Mouse (Mus musculus) CH12.LX (cell line): ENCODE measurements around the gene Atp1b3. TPM values are rescaled to one million over a fixed set of nuclear protein-coding genes. Genes with fewer than 3 reads are reported as not detected.
A peak's percentile ranks its signal among the peaks of the same experiment; 100 is the strongest.

Experiments
- DNase-seq: peaks from one replicate; pipeline ENCODE4 v3.0.0-alpha.2; 2013; ENCODE audit errors: extremely low read depth
- H3K27ac ChIP-seq: 2 replicates; pipeline ENCODE4 v1.5.1; 2012; ENCODE audit warnings: low read depth, mild to moderate bottlenecking, control low read depth, moderate library complexity; ENCODE audit not compliant: insufficient read depth
- H3K27me3 ChIP-seq: replicated peaks from 2 replicates; pipeline ENCODE3; 2012; ENCODE audit warnings: inconsistent platforms
- H3K36me3 ChIP-seq, 2 experiments: replicated peaks in 1 of 2; 2 replicates each; pipeline versions ENCODE3 to v1.6.1; 2012; ENCODE audit warnings: inconsistent platforms in 1 of 2, low read length in 1 of 2, mild to moderate bottlenecking in 1 of 2, mixed read lengths in 1 of 2, moderate library complexity in 1 of 2; ENCODE audit not compliant: control insufficient read depth in 1 of 2, insufficient read depth in 1 of 2
- H3K4me1 ChIP-seq, 2 experiments: 2 replicates each; pipeline ENCODE4 v1.6.1; 2012; ENCODE audit warnings: inconsistent platforms in 1 of 2, moderate library complexity in 1 of 2; ENCODE audit not compliant: insufficient read depth in 2 of 2, control insufficient read depth in 1 of 2
- H3K4me2 ChIP-seq: 2 replicates; pipeline ENCODE4 v1.6.1; 2012; ENCODE audit warnings: low read depth, mild to moderate bottlenecking, control low read depth; ENCODE audit not compliant: poor library complexity, insufficient read depth, severe bottlenecking
- H3K4me3 ChIP-seq, 3 experiments: fragments of 150-350 bp in 1 of 3; sonication (generic) in 1 of 3; replicated peaks in 1 of 3; 2 replicates each; pipeline versions ENCODE3 to v1.5.1; 2011 to 2012; ENCODE audit warnings: low read depth in 2 of 3, low read length in 2 of 3, mild to moderate bottlenecking in 2 of 3, moderate library complexity in 2 of 3, control low read depth in 1 of 3, improper control_type of control experiment in 1 of 3, inconsistent platforms in 1 of 3, mixed read lengths in 1 of 3; ENCODE audit not compliant: poor library complexity in 1 of 3
- H3K79me2 ChIP-seq: replicated peaks from 2 replicates; pipeline ENCODE4 v1.6.1; 2012; ENCODE audit warnings: mild to moderate bottlenecking, moderate library complexity; ENCODE audit not compliant: control insufficient read depth, poor library complexity, insufficient read depth, severe bottlenecking; ENCODE audit errors: extremely low read depth
- H3K9ac ChIP-seq: 2 replicates; pipeline ENCODE4 v1.6.1; 2012; ENCODE audit warnings: low read depth, mild to moderate bottlenecking, control low read depth, moderate library complexity; ENCODE audit not compliant: insufficient read depth
- H3K9me3 ChIP-seq: replicated peaks from 2 replicates; pipeline ENCODE3; 2012; ENCODE audit warnings: low read length, inconsistent platforms, mixed read lengths
- BHLHE40 ChIP-seq: IDR thresholded peaks from 2 replicates; pipeline ENCODE4 v1.6.1; 2011; ENCODE audit warnings: mild to moderate bottlenecking, low read depth, low read length, improper control_type of control experiment
- CHD1 ChIP-seq: IDR thresholded peaks from 2 replicates; pipeline ENCODE4 v1.6.1; 2012; ENCODE audit warnings: low read depth, low read length, improper control_type of control experiment, inconsistent platforms
- CHD2 ChIP-seq: IDR thresholded peaks from 2 replicates; pipeline ENCODE4 v1.6.1; 2011; ENCODE audit warnings: low read length, improper control_type of control experiment
- CTCF ChIP-seq, 2 experiments: IDR thresholded peaks in 1 of 2; conservative IDR thresholded peaks in 1 of 2; 2 replicates each; pipeline ENCODE4 v1.5.1; 2011 to 2012; ENCODE audit warnings: low read depth in 2 of 2, low read length in 2 of 2, improper control_type of control experiment in 1 of 2, inconsistent platforms in 1 of 2, mild to moderate bottlenecking in 1 of 2, moderate library complexity in 1 of 2
- E2F4 ChIP-seq: IDR thresholded peaks from 2 replicates; pipeline ENCODE4 v1.6.1; 2011; ENCODE audit warnings: low read depth, low read length, improper control_type of control experiment; ENCODE audit not compliant: insufficient replicate concordance
- ELF1 ChIP-seq: IDR thresholded peaks from 2 replicates; pipeline ENCODE4 v1.6.1; 2014; ENCODE audit warnings: low read depth, mild to moderate bottlenecking, inconsistent platforms, low read length, improper control_type of control experiment
- EP300 ChIP-seq: IDR thresholded peaks from 2 replicates; pipeline ENCODE4 v1.6.1; 2011; ENCODE audit warnings: low read length, improper control_type of control experiment
- ETS1 ChIP-seq: conservative IDR thresholded peaks from 2 replicates; pipeline ENCODE4 v1.6.1; 2012; ENCODE audit warnings: low read depth, mild to moderate bottlenecking, inconsistent platforms, low read length, improper control_type of control experiment, moderate library complexity
- GABPA ChIP-seq: IDR thresholded peaks from 2 replicates; pipeline ENCODE4 v1.6.1; 2012; ENCODE audit warnings: low read depth, low read length, improper control_type of control experiment, inconsistent platforms; ENCODE audit not compliant: insufficient replicate concordance
- JUN ChIP-seq: IDR thresholded peaks from 2 replicates; pipeline ENCODE4 v1.6.1; 2011; ENCODE audit warnings: low read depth, mild to moderate bottlenecking, low read length, improper control_type of control experiment, moderate library complexity; ENCODE audit not compliant: insufficient read depth
- KAT2A ChIP-seq: IDR thresholded peaks from 2 replicates; pipeline ENCODE4 v1.6.1; 2012; ENCODE audit warnings: low read length, improper control_type of control experiment, inconsistent platforms; ENCODE audit not compliant: insufficient replicate concordance
- MAX ChIP-seq: IDR thresholded peaks from 2 replicates; pipeline ENCODE4 v1.6.1; 2011; ENCODE audit warnings: low read length, improper control_type of control experiment
- MAZ ChIP-seq: IDR thresholded peaks from 2 replicates; pipeline ENCODE4 v1.6.1; 2012; ENCODE audit warnings: low read depth, mild to moderate bottlenecking, inconsistent platforms, low read length, improper control_type of control experiment, moderate library complexity
- MEF2A ChIP-seq: IDR thresholded peaks from 2 replicates; pipeline ENCODE4 v1.6.1; 2014; ENCODE audit warnings: low read depth, mild to moderate bottlenecking, inconsistent platforms, low read length, improper control_type of control experiment, borderline replicate concordance
- MXI1 ChIP-seq: IDR thresholded peaks from 2 replicates; pipeline ENCODE4 v1.6.1; 2011; ENCODE audit warnings: mild to moderate bottlenecking, low read depth, low read length, improper control_type of control experiment
- MYC ChIP-seq: IDR thresholded peaks from 2 replicates; pipeline ENCODE4 v1.6.1; 2011; ENCODE audit warnings: low read depth, mild to moderate bottlenecking, improper control_type of control experiment, low read length
- NRF1 ChIP-seq: IDR thresholded peaks from 2 replicates; pipeline ENCODE4 v1.6.1; 2014; ENCODE audit warnings: low read depth, mild to moderate bottlenecking, inconsistent platforms, low read length, improper control_type of control experiment, moderate library complexity
- POLR2A ChIP-seq: IDR thresholded peaks from 2 replicates; pipeline ENCODE4 v1.6.1; 2011; ENCODE audit warnings: low read depth, mild to moderate bottlenecking, improper control_type of control experiment, low read length
- POLR2AphosphoS2 ChIP-seq: IDR thresholded peaks from 2 replicates; pipeline ENCODE4 v1.6.1; 2011; ENCODE audit warnings: low read depth, low read length, improper control_type of control experiment
- RAD21 ChIP-seq: IDR thresholded peaks from 2 replicates; pipeline ENCODE4 v1.6.1; 2011; ENCODE audit warnings: low read depth, mild to moderate bottlenecking, low read length, improper control_type of control experiment, moderate library complexity
- RCOR1 ChIP-seq: conservative IDR thresholded peaks from 2 replicates; pipeline ENCODE4 v1.6.1; 2012; ENCODE audit warnings: low read depth, mild to moderate bottlenecking, inconsistent platforms, low read length, improper control_type of control experiment
- SIN3A ChIP-seq: IDR thresholded peaks from 2 replicates; pipeline ENCODE4 v1.6.1; 2012; ENCODE audit warnings: low read length, improper control_type of control experiment, inconsistent platforms
- TBP ChIP-seq: conservative IDR thresholded peaks from 2 replicates; pipeline ENCODE4 v1.6.1; 2011; ENCODE audit warnings: low read depth, low read length, improper control_type of control experiment
- TCF12 ChIP-seq: IDR thresholded peaks from 2 replicates; pipeline ENCODE4 v1.6.1; 2014; ENCODE audit warnings: low read depth, mild to moderate bottlenecking, inconsistent platforms, low read length, improper control_type of control experiment
- UBTF ChIP-seq: IDR thresholded peaks from 2 replicates; pipeline ENCODE4 v1.6.1; 2012; ENCODE audit warnings: low read depth, mild to moderate bottlenecking, inconsistent platforms, low read length, improper control_type of control experiment, moderate library complexity
- USF1 ChIP-seq: IDR thresholded peaks from 2 replicates; pipeline ENCODE4 v1.6.1; 2014; ENCODE audit warnings: low read depth, mild to moderate bottlenecking, inconsistent platforms, low read length, improper control_type of control experiment
- ZC3H11A ChIP-seq: IDR thresholded peaks from 2 replicates; pipeline ENCODE4 v1.6.1; 2012; ENCODE audit warnings: low read depth, mild to moderate bottlenecking, inconsistent platforms, low read length, improper control_type of control experiment
- ZKSCAN1 ChIP-seq: IDR thresholded peaks from 2 replicates; pipeline ENCODE4 v1.6.1; 2012; ENCODE audit warnings: low read depth, inconsistent platforms, low read length, improper control_type of control experiment, borderline replicate concordance
- ZMIZ1 ChIP-seq: IDR thresholded peaks from 2 replicates; pipeline ENCODE4 v1.6.1; 2012; ENCODE audit warnings: low read depth, mild to moderate bottlenecking, inconsistent platforms, low read length, improper control_type of control experiment
- dilution Hi-C: fragments of 300-500 bp; cut with MboI; formaldehyde crosslinking; loops from 2 replicates; pipeline ENCODE4 v1.14.3; 2020; ENCODE audit warnings: low sequenced_read_pairs; ENCODE audit not compliant: extremely low pct_unique_long_range_greater_than_20kb, extremely low pct_ligation_motif_present
- in situ Hi-C: fragments of 300-500 bp; cut with MboI; formaldehyde crosslinking; loops from 3 replicates; pipeline ENCODE4 v1.14.3; 2019; ENCODE audit warnings: low sequenced_read_pairs, low pct_ligation_motif_present, low pct_unique_long_range_greater_than_20kb, mixed read lengths
- polyA plus RNA-seq: library from polyadenylated mRNA; unstranded; fragments of >175 nt; gene quantifications from 2 replicates; pipeline ENCODE4 v1.2.1, GENCODE M21; 2012; ENCODE audit warnings: low read depth; ENCODE audit not compliant: insufficient read length
- total RNA-seq, 2 experiments: library from RNA; depleted of rRNA; stranded (reverse); fragments of 300-350 nt in 1 of 2; fragments of >200 nt in 1 of 2; gene quantifications; 2 replicates each; pipeline ENCODE4 v1.2.3; 2012 to 2014

The Atp1b3 gene
- total and polyA plus RNA-seq, 3 experiments: 66.4 to 129 (median 89.8) TPM

DNA sequence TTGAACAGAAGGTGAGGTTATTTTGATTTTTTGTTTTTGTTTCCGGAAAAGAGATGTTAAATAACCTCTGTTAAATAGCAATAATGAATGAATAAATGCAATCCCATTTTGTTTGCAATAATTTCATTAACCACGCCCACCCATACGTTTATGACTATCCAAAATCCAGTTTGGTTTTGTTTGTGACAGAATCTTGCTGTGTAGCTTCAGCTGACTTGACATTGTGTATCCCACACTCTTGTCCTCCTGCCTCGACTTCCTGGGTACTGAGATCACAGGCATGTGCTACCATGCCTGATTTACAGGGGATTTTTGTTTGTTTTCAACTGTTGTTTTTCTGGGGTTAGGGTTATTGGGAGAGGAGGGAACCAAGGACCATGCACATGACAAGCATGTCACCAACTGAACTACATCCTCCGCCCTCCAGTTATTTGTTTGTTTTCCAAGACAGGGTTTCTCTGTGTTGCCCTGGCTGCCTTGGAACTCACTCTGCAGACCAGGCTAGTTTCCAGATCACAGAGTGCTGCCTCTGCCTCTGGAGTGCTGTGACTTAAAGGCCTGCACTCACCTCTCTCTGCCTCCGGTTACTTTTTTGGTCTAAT, 1.1 kb upstream of the Atp1b3 start:
- H3K4me1 ChIP-seq: peaks cover 5 to 28% of the 10 kb centered on the region in 2 experiments
- in situ Hi-C loops (no loop called here), dilution Hi-C loops (no loop called here)
- H3K9ac ChIP-seq: no peak overlapping the region
- H3K4me2 ChIP-seq: peak overlapping the region; percentile 78; the same call in 1 of the 2 replicates
- H3K27ac ChIP-seq: no peak overlapping the region
- H3K36me3 ChIP-seq: peaks cover 0 to 2% of the 10 kb centered on the region in 2 experiments
- H3K4me3 ChIP-seq: no peak overlapping the region
- no peaks in the 10 kb centered on the region for H3K27me3 ChIP-seq
- H3K79me2 ChIP-seq: peaks cover 23% of the 10 kb centered on the region
- TF ChIP-seq ZMIZ1 (no peak), MXI1 (no peak), UBTF (no peak), JUN (no peak), MAX (no peak), RAD21 (no peak), EP300 (no peak), NRF1 (no peak), POLR2AphosphoS2 (no peak), MYC (no peak), USF1 (no peak), CHD1 (no peak), MEF2A (no peak), ZC3H11A (no peak), ETS1 (no peak), KAT2A (no peak)
- H3K9me3 ChIP-seq: peaks cover 3% of the 10 kb centered on the region
- no peak for DNase-seq

DNA sequence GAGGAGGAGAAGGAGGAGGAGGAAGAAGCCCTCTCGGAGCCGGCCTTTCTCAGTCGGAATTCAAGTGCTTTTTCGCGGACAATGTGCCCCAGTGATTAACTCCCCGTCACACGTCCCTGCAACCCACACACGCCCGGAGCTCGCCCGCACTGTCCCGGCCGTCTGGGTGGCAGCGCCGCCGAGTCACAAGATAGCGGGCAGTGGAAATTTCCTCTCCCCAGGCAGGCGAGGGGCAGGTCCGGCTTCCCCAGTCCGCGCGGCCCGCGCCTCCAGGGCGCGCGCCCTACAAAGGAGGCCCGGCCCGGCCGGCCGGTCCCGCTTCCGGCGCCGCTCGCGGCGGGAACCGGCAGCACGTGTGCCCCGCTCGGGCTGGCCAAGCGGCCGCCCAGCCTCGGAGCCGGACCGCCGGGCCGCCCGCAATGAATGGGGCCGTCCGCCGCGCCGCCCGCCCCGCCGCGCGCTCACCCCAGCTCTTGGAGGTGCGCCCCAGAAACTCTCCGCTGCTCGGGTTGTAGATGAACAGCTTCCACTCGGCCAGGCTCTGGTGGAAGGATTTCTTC, 581 bp downstream of the Atp1b3 start:
- in situ Hi-C loops: no loop called here
- TF ChIP-seq ZKSCAN1 (no peak), SIN3A (peak; percentile 85), ETS1 (no peak), USF1 (no peak), POLR2AphosphoS2 (no peak), RAD21 (no peak), GABPA (no peak), MXI1 (peak; percentile 64; the same call in 1 of the 2 replicates), MYC (no peak), TCF12 (peak; percentile 29; the same call in 1 of the 2 replicates), POLR2A (no peak), BHLHE40 (peak; percentile 46; the same call in 1 of the 2 replicates), MAZ (no peak), KAT2A (no peak), UBTF (peak; percentile 94; the same call in 1 of the 2 replicates), E2F4 (no peak), EP300 (no peak), ELF1 (0 out of 2 replicates have a peak, but pooled peaks have one; percentile 8), MEF2A (no peak), ZMIZ1 (no peak), TBP (no peak), JUN (no peak), CHD1 (no peak), CHD2 (no peak), CTCF (conservative IDR thresholded peaks at IDR 0.05 in 1 of 2, IDR thresholded peaks at IDR 0.05 in 1 of 2; ENCODE audit: low read depth in 2 of 2, low read length in 2 of 2) (no peak), RCOR1 (no peak)

More for the DNA sequence above, 581 bp downstream of the Atp1b3 start:
- Histone ChIP-seq H3K9me3 (peaks cover 3% of the 10 kb centered on the region), H3K4me2 (peak overlapping the region; percentile 64; the same call in 1 of the 2 replicates), H3K27me3 (no peaks in the 10 kb centered on the region), H3K36me3 (peaks cover 0 to 12% of the 10 kb centered on the region in 2 experiments), H3K4me3 (peak overlapping the region; percentile 79 to 98 (median 94)), H3K4me1 (peaks cover 5 to 32% of the 10 kb centered on the region in 2 experiments), H3K27ac (peak overlapping the region; percentile 82), H3K79me2 (peaks cover 32% of the 10 kb centered on the region), H3K9ac (peak overlapping the region; percentile 79)
- dilution Hi-C loops: no loop called here
- DNase-seq: peak; percentile 41
